Mouse (Mus musculus): Measurements from ENCODE around the gene Csf3. TPM values are rescaled to one million over a fixed set of nuclear protein-coding genes. Genes with fewer than 3 reads are reported as not detected.
"Not testable (repeated sequence)": the region's sequence is repeated elsewhere in the genome, so short reads cannot be mapped to it uniquely, and the experiment has no call there.

Gene Csf3
- total RNA-seq, 2 experiments from 2014 or later = not detected

GRCm38 (mm10) chr11:98721458-98722226, 20.6 kb downstream of the Csf3 start:
- DNase-seq (ENCODE audit: low spot score) = peak; percentile 80
- intact Hi-C loops (cut with DNase I) = loop anchor here (5.0 kb wide), 1 partner anchor 51 kb away; no protein-coding TSS in a partner anchor

- intact Hi-C loops (cut with DNase I) = loop anchor here (5.0 kb wide), 1 partner anchor 49 kb away; no protein-coding TSS in a partner anchor
- DNase-seq (ENCODE audit: low spot score) = no peak
These were observed 22.0 kb downstream of the Csf3 start for GRCm38 (mm10) chr11:98723098-98723497.

DNA sequence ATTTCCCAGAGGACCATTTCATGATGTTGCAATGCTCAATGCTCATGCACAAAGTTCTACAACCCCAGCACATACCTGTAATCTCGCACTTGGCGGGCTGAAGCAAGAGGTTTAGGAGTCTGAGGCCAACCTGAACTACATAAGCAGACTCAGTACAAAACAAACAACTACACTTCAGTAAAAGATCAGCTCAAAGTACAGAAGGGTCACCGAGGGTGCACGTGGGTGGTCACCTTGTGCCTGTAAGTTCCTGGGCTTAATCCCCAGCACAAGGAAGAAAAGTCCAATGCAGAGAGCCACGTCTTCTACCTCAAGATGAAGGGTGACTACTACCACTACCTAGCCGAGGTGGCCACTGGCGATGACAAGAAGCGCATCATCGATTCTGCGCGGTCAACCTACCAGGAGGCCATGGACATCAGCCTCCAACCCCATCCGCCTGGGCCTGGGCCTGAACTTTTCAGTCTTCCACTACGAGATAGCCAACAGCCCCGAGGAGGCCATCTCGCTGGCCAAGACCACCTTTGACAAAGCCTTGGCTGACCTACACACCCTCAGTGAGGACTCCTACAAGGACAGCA, 25.0 kb downstream of the Csf3 start:
- intact Hi-C loops (cut with DNase I) = loop anchor here (2.0 kb wide), 1 partner anchor 13 kb away; no protein-coding TSS in a partner anchor
- no peak for DNase-seq (ENCODE audit: low spot score)

DNA sequence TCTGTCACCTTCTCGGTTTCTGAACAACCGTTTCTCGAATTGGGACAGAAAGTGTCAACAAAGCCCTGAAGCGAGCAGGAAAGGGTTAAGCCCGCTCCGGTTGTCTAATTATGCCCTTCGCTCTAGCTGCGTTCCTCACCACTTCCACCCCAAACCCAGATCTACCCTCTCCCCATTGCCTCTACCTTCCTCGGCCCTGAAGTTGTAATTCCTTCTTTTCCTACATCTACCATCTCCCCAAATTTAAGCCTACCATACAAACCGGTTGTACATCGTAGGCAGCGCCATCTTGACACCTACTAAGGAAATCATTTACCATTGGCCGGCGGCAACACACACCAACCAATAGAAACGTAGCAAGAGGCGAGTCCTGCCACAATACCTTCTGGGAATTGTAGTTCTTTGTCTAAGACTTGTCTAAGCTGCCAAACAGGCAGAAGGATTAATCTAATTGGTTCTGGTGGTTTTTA, 28.1 kb downstream of the Csf3 start, which contains the start of gene Med24:
Gene Med24, minus strand, starts transcription at position 317 of the 470 bp plus-strand sequence.
- DNase-seq (ENCODE audit: low spot score) = peak; percentile 83
- intact Hi-C loops (cut with DNase I) = no loop called here

GRCm38 (mm10) chr11:98730727-98731126, 29.7 kb downstream of the Csf3 start:
- intact Hi-C loops (cut with DNase I) = no loop called here
- DNase-seq (ENCODE audit: low spot score) = no peak

- DNase-seq (ENCODE audit: low spot score) = no peak
- intact Hi-C loops (cut with DNase I) = no loop called here
These were observed 30.1 kb downstream of the Csf3 start for GRCm38 (mm10) chr11:98731134-98731533.

GRCm38 (mm10) chr11:98734020-98734419, 33.0 kb downstream of the Csf3 start:
- DNase-seq (ENCODE audit: low spot score) = no peak
- intact Hi-C loops (cut with DNase I) = no loop called here

GRCm38 (mm10) chr11:98735111-98735510, 34.0 kb downstream of the Csf3 start:
- intact Hi-C loops (cut with DNase I) = no loop called here
- no peak for DNase-seq (ENCODE audit: low spot score)

GRCm38 (mm10) chr11:98736176-98736575, 35.1 kb downstream of the Csf3 start:
- intact Hi-C loops (cut with DNase I) = no loop called here
- no peak for DNase-seq (ENCODE audit: low spot score)

DNA sequence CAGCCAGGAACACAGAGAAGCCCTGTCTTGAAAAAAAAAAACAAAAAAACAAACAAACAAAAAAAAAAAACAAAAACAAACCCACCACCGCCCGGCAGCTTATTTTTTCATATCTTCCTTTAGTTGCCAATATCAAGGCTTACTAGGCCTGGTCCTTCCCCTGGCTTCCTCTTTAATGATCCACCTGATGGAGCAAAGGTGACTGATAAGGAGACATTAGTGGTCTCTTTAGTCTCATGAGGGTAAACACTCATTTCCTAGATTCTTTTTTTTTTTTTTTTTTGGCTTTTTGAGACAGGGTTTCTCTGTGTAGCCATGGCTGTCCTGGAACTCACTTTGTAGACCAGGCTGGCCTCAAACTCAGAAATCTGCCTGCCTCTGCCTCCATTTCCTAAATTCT, 36.2 kb downstream of the Csf3 start:
- intact Hi-C loops (cut with DNase I); DNase-seq (ENCODE audit: low spot score): not testable (repeated sequence)

- intact Hi-C loops (cut with DNase I) = loop anchor here (2.0 kb wide), 1 partner anchor 14 kb away; no protein-coding TSS in a partner anchor
- no peak for DNase-seq (ENCODE audit: low spot score)
These were observed 37.4 kb downstream of the Csf3 start for GRCm38 (mm10) chr11:98738428-98738911.

DNA sequence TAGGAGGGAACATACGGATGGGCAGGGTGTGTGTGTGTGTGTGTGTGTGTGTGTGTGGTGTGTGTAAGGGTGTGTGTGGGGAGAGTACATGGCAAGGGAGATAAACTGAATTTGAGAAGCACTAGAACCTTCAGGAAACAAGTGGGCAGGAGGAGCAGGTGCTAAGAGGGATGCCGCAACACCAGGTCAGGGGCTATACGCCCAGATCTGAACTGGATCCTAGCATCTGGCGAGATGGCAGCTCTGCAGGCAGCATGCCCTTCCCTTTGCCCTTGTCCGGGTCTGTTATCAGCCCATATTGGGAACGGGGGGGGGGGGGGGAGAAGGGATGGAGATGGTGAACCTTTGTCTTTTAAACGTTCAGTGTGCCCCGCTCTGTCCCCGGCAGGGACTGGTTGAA, 37.9 kb downstream of the Csf3 start:
- no peak for DNase-seq (ENCODE audit: low spot score)
- intact Hi-C loops (cut with DNase I) = loop anchor here (2.0 kb wide), 1 partner anchor 14 kb away; no protein-coding TSS in a partner anchor

DNA sequence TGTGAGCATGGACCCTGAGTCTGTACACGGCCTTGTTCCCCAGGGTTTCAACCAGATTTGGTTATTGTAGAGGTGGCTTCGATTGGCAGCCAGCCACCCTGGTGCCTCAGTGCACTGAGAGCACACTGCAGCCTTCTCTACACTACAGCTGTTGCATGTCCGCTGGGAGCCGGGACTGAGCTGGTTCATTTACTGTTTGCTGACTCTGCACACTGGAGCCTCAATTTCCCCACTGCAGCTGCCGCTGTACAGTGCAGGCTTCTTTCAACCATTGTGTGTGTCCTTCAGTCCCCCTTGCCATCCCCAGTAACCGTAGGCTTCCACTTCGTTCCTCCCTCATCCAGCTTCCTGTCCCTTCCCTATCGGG, 38.9 kb downstream of the Csf3 start:
- intact Hi-C loops (cut with DNase I) = no loop called here

DNA sequence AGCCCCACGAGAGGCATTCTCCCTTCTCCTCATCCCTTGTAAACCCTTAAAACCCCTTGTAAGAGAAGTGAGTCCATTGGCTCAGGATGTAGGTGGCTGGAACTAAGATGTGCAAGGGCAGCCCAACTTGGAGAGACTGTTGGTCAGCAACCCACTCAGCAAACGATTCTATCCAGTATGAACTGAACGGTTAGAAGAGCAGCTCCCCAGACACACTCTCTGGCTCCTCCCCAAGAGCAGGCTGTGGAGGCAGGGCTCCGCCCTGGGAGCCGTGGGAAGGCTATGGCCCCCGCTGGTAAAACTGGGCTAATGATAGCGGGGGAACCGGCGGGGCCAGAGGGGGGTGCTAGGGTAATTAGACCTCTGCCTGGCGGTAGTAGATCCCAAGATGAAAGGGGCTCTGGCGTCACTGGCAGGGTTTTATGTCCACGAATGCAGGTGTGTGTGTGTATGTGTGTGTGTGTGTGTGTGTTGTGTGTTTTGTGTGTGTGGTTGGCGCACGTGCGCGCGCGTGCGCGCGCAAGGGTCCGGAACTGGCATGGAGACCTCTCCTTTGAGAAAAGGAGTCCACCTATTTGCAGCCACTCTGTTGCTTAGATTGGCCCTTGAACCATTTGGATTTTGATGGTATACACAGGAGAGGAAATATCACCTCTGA, 39.5 kb downstream of the Csf3 start, which contains the start of gene Thra:
Gene Thra, plus strand, starts transcription at position 246 of the 658 bp plus-strand sequence.
- intact Hi-C loops (cut with DNase I) = loop anchor here (1.0 kb wide), 1 partner anchor 47 kb away; no protein-coding TSS in a partner anchor

More for the DNA sequence above, 38.9 kb downstream of the Csf3 start:
- DNase-seq (ENCODE audit: low spot score) = no peak

DNA sequence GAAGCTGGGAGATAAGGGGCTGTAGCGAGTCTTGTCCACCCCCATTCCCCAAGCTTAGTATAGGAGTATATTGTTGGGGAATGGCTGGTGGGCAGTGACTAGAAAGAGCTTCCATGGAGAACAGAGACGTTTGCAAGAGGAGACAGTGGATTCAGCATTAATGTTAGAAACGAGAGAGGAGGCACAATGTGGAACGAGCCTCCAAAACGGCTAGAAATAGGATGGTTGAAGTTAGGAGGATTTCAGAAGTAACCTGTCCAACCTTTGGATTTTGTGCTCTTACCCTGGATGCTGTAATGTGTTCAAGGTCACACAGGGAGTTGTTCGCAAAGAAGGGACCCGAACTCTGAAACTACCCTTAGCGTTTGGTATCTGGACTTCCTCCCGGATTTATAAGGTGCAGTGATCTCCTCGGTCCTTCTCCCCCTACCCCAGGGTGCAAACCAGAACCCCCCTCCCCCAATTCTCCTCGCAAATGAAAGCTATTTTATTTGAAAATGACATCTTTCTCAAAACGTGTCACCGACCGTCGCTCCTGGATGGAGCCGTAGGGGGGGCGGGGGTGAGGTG, 40.1 kb downstream of the Csf3 start:
- intact Hi-C loops (cut with DNase I) = loop anchor here (1.0 kb wide), 1 partner anchor 46 kb away; no protein-coding TSS in a partner anchor
- no peak for DNase-seq (ENCODE audit: low spot score)

More for the DNA sequence above, 39.5 kb downstream of the Csf3 start, which contains the start of gene Thra:
- peak; percentile 74 for DNase-seq (ENCODE audit: low spot score)

GRCm38 (mm10) chr11:98741622-98742396, 40.7 kb downstream of the Csf3 start:
- DNase-seq (ENCODE audit: low spot score) = peak; percentile 70
- intact Hi-C loops (cut with DNase I) = loop anchor here (1.0 to 2.0 kb wide), 2 partner anchors 31 to 45 kb away; no protein-coding TSS in a partner anchor

GRCm38 (mm10) chr11:98742397-98743291, 41.6 kb downstream of the Csf3 start:
- no peak for DNase-seq (ENCODE audit: low spot score)
- intact Hi-C loops (cut with DNase I) = loop anchor here (2.0 kb wide), 1 partner anchor 30 kb away; no protein-coding TSS in a partner anchor
